Mouse (Mus musculus) CH12.LX (cell line): Measurements from ENCODE around the gene Arhgef25. TPM values are rescaled to one million over a fixed set of nuclear protein-coding genes. Genes with fewer than 3 reads are reported as not detected.

Experiments
- DNase-seq: peaks from one replicate; pipeline ENCODE4 v3.0.0-alpha.2; 2013; ENCODE audit errors: extremely low read depth
- H3K27ac ChIP-seq: 2 replicates; pipeline ENCODE4 v1.5.1; 2012; ENCODE audit warnings: low read depth, mild to moderate bottlenecking, control low read depth, moderate library complexity; ENCODE audit not compliant: insufficient read depth
- H3K27me3 ChIP-seq: replicated peaks from 2 replicates; pipeline ENCODE3; 2012; ENCODE audit warnings: inconsistent platforms
- H3K36me3 ChIP-seq, 2 experiments: replicated peaks in 1 of 2; 2 replicates each; pipeline versions ENCODE3 to v1.6.1; 2012; ENCODE audit warnings: inconsistent platforms in 1 of 2, low read length in 1 of 2, mild to moderate bottlenecking in 1 of 2, mixed read lengths in 1 of 2, moderate library complexity in 1 of 2; ENCODE audit not compliant: control insufficient read depth in 1 of 2, insufficient read depth in 1 of 2
- H3K4me1 ChIP-seq, 2 experiments: 2 replicates each; pipeline ENCODE4 v1.6.1; 2012; ENCODE audit warnings: inconsistent platforms in 1 of 2, moderate library complexity in 1 of 2; ENCODE audit not compliant: insufficient read depth in 2 of 2, control insufficient read depth in 1 of 2
- H3K4me2 ChIP-seq: 2 replicates; pipeline ENCODE4 v1.6.1; 2012; ENCODE audit warnings: low read depth, mild to moderate bottlenecking, control low read depth; ENCODE audit not compliant: poor library complexity, insufficient read depth, severe bottlenecking
- H3K4me3 ChIP-seq, 3 experiments: fragments of 150-350 bp in 1 of 3; sonication (generic) in 1 of 3; replicated peaks in 1 of 3; 2 replicates each; pipeline versions ENCODE3 to v1.5.1; 2011 to 2012; ENCODE audit warnings: low read depth in 2 of 3, low read length in 2 of 3, mild to moderate bottlenecking in 2 of 3, moderate library complexity in 2 of 3, control low read depth in 1 of 3, improper control_type of control experiment in 1 of 3, inconsistent platforms in 1 of 3, mixed read lengths in 1 of 3; ENCODE audit not compliant: poor library complexity in 1 of 3
- H3K79me2 ChIP-seq: replicated peaks from 2 replicates; pipeline ENCODE4 v1.6.1; 2012; ENCODE audit warnings: mild to moderate bottlenecking, moderate library complexity; ENCODE audit not compliant: control insufficient read depth, poor library complexity, insufficient read depth, severe bottlenecking; ENCODE audit errors: extremely low read depth
- H3K9ac ChIP-seq: 2 replicates; pipeline ENCODE4 v1.6.1; 2012; ENCODE audit warnings: low read depth, mild to moderate bottlenecking, control low read depth, moderate library complexity; ENCODE audit not compliant: insufficient read depth
- H3K9me3 ChIP-seq: replicated peaks from 2 replicates; pipeline ENCODE3; 2012; ENCODE audit warnings: low read length, inconsistent platforms, mixed read lengths
- CHD1 ChIP-seq: IDR thresholded peaks from 2 replicates; pipeline ENCODE4 v1.6.1; 2012; ENCODE audit warnings: low read depth, low read length, improper control_type of control experiment, inconsistent platforms
- CHD2 ChIP-seq: IDR thresholded peaks from 2 replicates; pipeline ENCODE4 v1.6.1; 2011; ENCODE audit warnings: low read length, improper control_type of control experiment
- CTCF ChIP-seq, 2 experiments: IDR thresholded peaks in 1 of 2; conservative IDR thresholded peaks in 1 of 2; 2 replicates each; pipeline ENCODE4 v1.5.1; 2011 to 2012; ENCODE audit warnings: low read depth in 2 of 2, low read length in 2 of 2, improper control_type of control experiment in 1 of 2, inconsistent platforms in 1 of 2, mild to moderate bottlenecking in 1 of 2, moderate library complexity in 1 of 2
- E2F4 ChIP-seq: IDR thresholded peaks from 2 replicates; pipeline ENCODE4 v1.6.1; 2011; ENCODE audit warnings: low read depth, low read length, improper control_type of control experiment; ENCODE audit not compliant: insufficient replicate concordance
- HCFC1 ChIP-seq: IDR thresholded peaks from 2 replicates; pipeline ENCODE4 v1.6.1; 2012; ENCODE audit warnings: low read depth, mild to moderate bottlenecking, inconsistent platforms, low read length, improper control_type of control experiment
- JUND ChIP-seq: conservative IDR thresholded peaks from 2 replicates; pipeline ENCODE4 v1.6.1; 2011; ENCODE audit warnings: low read depth, low read length, improper control_type of control experiment
- KAT2A ChIP-seq: IDR thresholded peaks from 2 replicates; pipeline ENCODE4 v1.6.1; 2012; ENCODE audit warnings: low read length, improper control_type of control experiment, inconsistent platforms; ENCODE audit not compliant: insufficient replicate concordance
- MAZ ChIP-seq: IDR thresholded peaks from 2 replicates; pipeline ENCODE4 v1.6.1; 2012; ENCODE audit warnings: low read depth, mild to moderate bottlenecking, inconsistent platforms, low read length, improper control_type of control experiment, moderate library complexity
- MEF2A ChIP-seq: IDR thresholded peaks from 2 replicates; pipeline ENCODE4 v1.6.1; 2014; ENCODE audit warnings: low read depth, mild to moderate bottlenecking, inconsistent platforms, low read length, improper control_type of control experiment, borderline replicate concordance
- MXI1 ChIP-seq: IDR thresholded peaks from 2 replicates; pipeline ENCODE4 v1.6.1; 2011; ENCODE audit warnings: mild to moderate bottlenecking, low read depth, low read length, improper control_type of control experiment
- NRF1 ChIP-seq: IDR thresholded peaks from 2 replicates; pipeline ENCODE4 v1.6.1; 2014; ENCODE audit warnings: low read depth, mild to moderate bottlenecking, inconsistent platforms, low read length, improper control_type of control experiment, moderate library complexity
- POLR2A ChIP-seq: IDR thresholded peaks from 2 replicates; pipeline ENCODE4 v1.6.1; 2011; ENCODE audit warnings: low read depth, mild to moderate bottlenecking, improper control_type of control experiment, low read length
- RCOR1 ChIP-seq: conservative IDR thresholded peaks from 2 replicates; pipeline ENCODE4 v1.6.1; 2012; ENCODE audit warnings: low read depth, mild to moderate bottlenecking, inconsistent platforms, low read length, improper control_type of control experiment
- TBP ChIP-seq: conservative IDR thresholded peaks from 2 replicates; pipeline ENCODE4 v1.6.1; 2011; ENCODE audit warnings: low read depth, low read length, improper control_type of control experiment
- UBTF ChIP-seq: IDR thresholded peaks from 2 replicates; pipeline ENCODE4 v1.6.1; 2012; ENCODE audit warnings: low read depth, mild to moderate bottlenecking, inconsistent platforms, low read length, improper control_type of control experiment, moderate library complexity
- USF1 ChIP-seq: IDR thresholded peaks from 2 replicates; pipeline ENCODE4 v1.6.1; 2014; ENCODE audit warnings: low read depth, mild to moderate bottlenecking, inconsistent platforms, low read length, improper control_type of control experiment
- ZKSCAN1 ChIP-seq: IDR thresholded peaks from 2 replicates; pipeline ENCODE4 v1.6.1; 2012; ENCODE audit warnings: low read depth, inconsistent platforms, low read length, improper control_type of control experiment, borderline replicate concordance
- ZMIZ1 ChIP-seq: IDR thresholded peaks from 2 replicates; pipeline ENCODE4 v1.6.1; 2012; ENCODE audit warnings: low read depth, mild to moderate bottlenecking, inconsistent platforms, low read length, improper control_type of control experiment
- dilution Hi-C: fragments of 300-500 bp; cut with MboI; formaldehyde crosslinking; loops from 2 replicates; pipeline ENCODE4 v1.14.3; 2020; ENCODE audit warnings: low sequenced_read_pairs; ENCODE audit not compliant: extremely low pct_unique_long_range_greater_than_20kb, extremely low pct_ligation_motif_present
- in situ Hi-C: fragments of 300-500 bp; cut with MboI; formaldehyde crosslinking; loops from 3 replicates; pipeline ENCODE4 v1.14.3; 2019; ENCODE audit warnings: low sequenced_read_pairs, low pct_ligation_motif_present, low pct_unique_long_range_greater_than_20kb, mixed read lengths
- polyA plus RNA-seq: library from polyadenylated mRNA; unstranded; fragments of >175 nt; gene quantifications from 2 replicates; pipeline ENCODE4 v1.2.1, GENCODE M21; 2012; ENCODE audit warnings: low read depth; ENCODE audit not compliant: insufficient read length
- total RNA-seq, 2 experiments: library from RNA; depleted of rRNA; stranded (reverse); fragments of 300-350 nt in 1 of 2; fragments of >200 nt in 1 of 2; gene quantifications; 2 replicates each; pipeline ENCODE4 v1.2.3; 2012 to 2014

The Arhgef25 gene
- total and polyA plus RNA-seq, 3 experiments: 3.3 to 8.7 (median 8.3) TPM

DNA sequence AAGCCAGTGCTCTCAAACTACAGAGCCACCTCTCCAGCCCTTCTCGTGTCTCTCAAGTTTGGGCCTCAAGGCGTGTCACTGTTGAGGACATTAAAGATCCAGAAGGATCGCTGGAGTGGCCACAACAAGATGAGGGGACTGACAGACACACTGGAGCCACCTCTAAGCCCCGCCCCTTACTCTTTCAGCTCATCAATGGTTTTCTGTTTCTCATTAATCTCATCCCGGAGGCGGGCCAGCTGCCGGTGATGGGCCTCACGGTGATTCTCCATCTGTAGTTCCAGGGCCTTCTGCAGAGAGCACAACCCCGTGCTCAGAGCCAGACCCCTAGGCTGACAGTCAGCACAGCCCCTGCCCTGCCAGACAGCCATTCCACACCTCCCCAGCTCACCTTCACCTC, 46.7 kb upstream of the Arhgef25 start:
- Histone ChIP-seq H3K79me2 (no peaks in the 10 kb centered on the region), H3K4me1 (peaks cover 14 to 36% of the 10 kb centered on the region in 2 experiments), H3K27me3 (peaks cover 72% of the 10 kb centered on the region), H3K4me2 (no peak overlapping the region), H3K27ac (no peak overlapping the region), H3K4me3 (no peak overlapping the region), H3K36me3 (no peaks in the 10 kb centered on the region), H3K9me3 (no peaks in the 10 kb centered on the region), H3K9ac (no peak overlapping the region)
- TF ChIP-seq POLR2A (no peak), JUND (no peak), USF1 (no peak), TBP (no peak), CHD1 (no peak), MXI1 (no peak), MEF2A (no peak), ZMIZ1 (no peak), RCOR1 (no peak)
- in situ Hi-C loops: loop anchor here (5.0 kb wide), 1 partner anchor 39 kb away; the partner anchor contains the start of gene Dtx3
- dilution Hi-C loops: no loop called here
- no peak for DNase-seq

DNA sequence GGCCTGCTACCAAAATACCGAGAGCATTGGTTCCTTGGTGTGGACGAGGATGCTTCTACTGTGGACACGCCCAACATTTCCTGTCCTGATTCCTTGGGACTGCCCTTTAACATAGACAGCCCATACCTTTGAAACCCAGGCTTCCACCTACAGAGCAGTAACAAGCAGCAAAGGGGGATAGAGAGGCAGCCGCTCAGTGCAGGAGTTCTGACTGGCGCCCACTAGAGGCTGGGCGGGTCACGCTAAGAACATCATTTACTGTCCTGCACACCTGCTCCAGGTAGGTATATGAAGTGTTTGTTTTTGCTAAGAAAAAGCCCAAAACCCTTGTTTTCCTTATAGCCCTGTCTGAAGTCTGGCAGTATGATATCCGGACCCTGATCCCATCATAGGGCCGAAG, 43.3 kb upstream of the Arhgef25 start:
- Histone ChIP-seq H3K4me3 (no peak overlapping the region), H3K36me3 (no peaks in the 10 kb centered on the region), H3K9ac (no peak overlapping the region), H3K27me3 (peaks cover 60% of the 10 kb centered on the region), H3K4me2 (no peak overlapping the region), H3K79me2 (no peaks in the 10 kb centered on the region), H3K27ac (no peak overlapping the region), H3K4me1 (peaks cover 1 to 30% of the 10 kb centered on the region in 2 experiments), H3K9me3 (no peaks in the 10 kb centered on the region)
- DNase-seq: peak; percentile 18
- dilution Hi-C loops: no loop called here
- in situ Hi-C loops: no loop called here
- TF ChIP-seq MAZ (no peak), CTCF (conservative IDR thresholded peaks at IDR 0.05 in 1 of 2, IDR thresholded peaks at IDR 0.05 in 1 of 2; ENCODE audit: low read depth in 2 of 2, low read length in 2 of 2) (peak; percentile 50 to 66), HCFC1 (peak; percentile 58)

DNA sequence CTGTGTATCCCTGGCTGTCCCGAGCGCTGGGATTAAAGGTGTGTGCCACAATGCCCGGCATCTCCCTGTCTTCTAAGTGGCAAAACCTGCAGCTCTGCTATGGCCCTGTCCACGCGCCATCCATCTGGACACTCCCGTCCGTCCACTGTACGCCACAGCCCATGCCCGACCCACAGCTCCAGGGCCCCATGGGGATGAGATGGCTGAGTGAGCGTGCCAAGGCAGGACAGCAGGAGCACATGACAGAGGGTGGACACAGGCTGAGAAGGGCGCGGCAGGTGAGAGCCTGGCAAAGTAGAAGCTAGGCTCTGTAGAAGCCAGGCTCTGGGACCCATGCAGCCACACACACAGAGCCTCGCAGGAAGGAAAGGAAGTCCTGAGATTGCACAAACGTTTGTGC, 41.9 kb upstream of the Arhgef25 start:
- dilution Hi-C loops: no loop called here
- no peaks in the 10 kb centered on the region for H3K9me3 ChIP-seq
- H3K27me3 ChIP-seq: peaks cover 48% of the 10 kb centered on the region
- H3K4me1 ChIP-seq: peaks cover 0 to 23% of the 10 kb centered on the region in 2 experiments; a peak in 2 of 4 replicates
- in situ Hi-C loops: no loop called here
- H3K9ac ChIP-seq: no peak overlapping the region
- H3K4me3 ChIP-seq: no peak overlapping the region
- no peak for DNase-seq
- TF ChIP-seq MXI1 (no peak), E2F4 (no peak), CHD2 (no peak), UBTF (no peak), ZKSCAN1 (no peak), POLR2A (no peak), KAT2A (no peak), NRF1 (no peak), RCOR1 (no peak)
- H3K4me2 ChIP-seq: no peak overlapping the region
- H3K36me3 ChIP-seq: no peaks in the 10 kb centered on the region
- H3K27ac ChIP-seq: no peak overlapping the region
- H3K79me2 ChIP-seq: no peaks in the 10 kb centered on the region
